Mouse (Mus musculus): ENCODE results near the gene Mlf2.
"Not testable (repeated sequence)": the region's sequence is repeated elsewhere in the genome, so short reads cannot be mapped to it uniquely, and the experiment has no call there.

Mlf2 gene

DNA sequence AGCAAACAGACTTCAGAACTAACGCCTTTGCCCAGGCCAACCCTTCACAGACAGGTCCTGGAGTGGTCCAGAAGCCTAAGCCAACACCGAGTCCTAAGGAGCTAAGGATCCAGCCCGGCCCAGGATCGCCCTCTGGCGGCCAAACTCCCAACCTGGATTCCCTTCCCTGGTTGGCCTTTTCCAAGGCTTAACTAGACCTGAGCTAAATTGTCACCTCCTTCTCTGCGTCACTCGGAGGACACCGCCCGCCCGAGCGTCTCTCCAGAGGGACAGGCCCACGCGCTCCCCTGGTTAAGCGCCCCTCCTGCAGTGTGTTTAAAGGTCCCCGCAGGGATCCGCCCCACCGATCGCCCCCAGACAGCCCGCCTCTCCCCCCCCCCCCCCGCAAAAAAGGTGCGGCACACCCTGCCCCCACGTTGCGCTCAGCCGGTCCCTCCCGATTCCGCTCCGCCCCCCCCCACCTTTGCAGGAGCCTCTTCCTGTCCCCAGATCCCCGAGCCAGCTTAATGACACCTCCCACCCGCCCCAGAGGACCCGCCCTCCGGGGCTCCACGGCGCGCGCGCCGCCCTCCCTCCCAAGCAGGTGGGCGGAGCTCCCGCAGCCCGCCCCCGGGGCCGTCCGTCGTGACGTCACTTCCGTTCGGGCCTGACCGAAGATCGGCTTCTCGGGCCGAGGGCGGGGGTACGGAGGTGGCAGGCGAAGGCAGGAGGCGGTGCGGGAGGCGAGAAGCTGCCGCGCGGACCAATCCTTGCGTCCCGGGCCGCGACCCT lies at the start of gene Mlf2:
Gene Mlf2 (plus strand): TSS at position 633 of the 771 bp plus-strand sequence.
- DNase-seq = peak; percentile 99 to 100

DNA sequence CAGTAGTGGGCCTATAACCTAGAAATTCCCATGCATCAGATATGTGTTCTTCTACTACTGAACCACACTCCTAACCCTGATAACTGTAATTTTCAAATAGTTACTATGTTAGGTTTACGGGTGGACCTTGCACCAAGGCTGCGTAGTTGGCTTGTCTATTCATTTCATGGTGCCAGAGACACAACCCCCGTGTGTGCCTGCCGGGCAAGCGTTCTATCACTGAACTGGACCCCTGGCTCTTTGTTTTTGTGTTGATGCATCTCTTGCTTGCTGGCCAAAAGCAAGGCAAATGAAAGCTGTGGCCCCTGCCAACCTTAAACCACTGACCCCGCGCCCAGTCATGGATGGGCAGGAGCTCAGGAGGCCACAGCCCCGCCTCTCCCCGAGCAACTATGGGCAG lies 49.4 kb upstream of the Mlf2 start:
- DNase-seq = no peak

DNA sequence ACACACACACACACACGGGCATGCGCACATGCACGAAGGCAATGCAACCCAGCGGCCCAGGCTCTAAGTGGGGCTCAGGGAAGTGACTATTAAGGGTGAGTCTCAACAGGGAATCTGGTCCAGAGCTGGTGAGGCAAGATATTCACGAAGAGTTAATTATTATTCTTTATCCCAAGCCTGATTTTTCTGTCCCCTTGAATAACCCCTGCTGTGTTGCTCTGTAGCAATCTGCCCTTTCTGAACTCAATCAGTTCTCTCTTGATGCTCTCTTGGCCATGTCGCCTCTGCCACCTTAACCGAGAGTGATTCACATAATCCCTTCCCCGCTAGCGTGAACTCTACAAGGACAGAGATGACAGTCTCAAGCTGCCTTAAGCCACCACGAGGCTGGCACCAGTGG lies 47.8 kb upstream of the Mlf2 start:
- no peak for DNase-seq

DNA sequence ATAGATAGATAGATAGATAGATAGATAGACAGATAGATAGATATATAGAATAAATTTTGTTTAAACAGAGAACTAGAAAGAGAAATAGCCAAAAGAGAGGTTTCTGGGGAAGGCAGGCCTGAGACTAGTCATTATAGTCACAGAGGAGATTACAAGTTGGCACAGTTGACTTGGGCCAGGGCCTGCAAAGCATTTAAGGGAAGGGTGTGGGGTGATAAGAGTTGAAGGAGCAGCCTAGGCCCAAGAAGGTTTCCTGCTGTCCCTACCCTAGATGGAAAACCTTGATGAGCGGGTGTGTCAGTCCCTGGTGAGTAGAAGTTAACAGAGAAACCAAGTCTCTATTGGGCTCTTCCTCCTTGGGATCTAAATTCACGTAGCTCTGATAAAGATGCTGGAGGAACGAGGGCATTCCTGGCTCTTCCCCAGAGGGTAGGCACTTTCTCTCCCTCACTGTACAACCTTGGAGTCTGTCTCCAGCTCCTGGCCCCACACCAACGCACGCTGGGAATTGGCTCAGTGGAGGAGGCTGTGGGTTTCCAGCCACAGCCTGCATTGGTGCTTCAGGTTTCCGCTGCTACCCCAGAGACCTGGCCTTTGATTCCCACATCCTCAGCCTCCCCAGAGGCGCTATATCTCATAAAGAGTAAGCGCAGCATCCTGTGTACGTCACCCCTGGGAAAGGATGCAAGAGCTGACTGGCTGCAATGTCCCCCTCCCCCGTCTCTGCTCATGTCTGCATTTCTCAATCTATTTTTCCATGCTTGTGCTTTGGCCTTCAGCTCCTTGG lies 46.3 kb upstream of the Mlf2 start:
- DNase-seq = no peak

DNA sequence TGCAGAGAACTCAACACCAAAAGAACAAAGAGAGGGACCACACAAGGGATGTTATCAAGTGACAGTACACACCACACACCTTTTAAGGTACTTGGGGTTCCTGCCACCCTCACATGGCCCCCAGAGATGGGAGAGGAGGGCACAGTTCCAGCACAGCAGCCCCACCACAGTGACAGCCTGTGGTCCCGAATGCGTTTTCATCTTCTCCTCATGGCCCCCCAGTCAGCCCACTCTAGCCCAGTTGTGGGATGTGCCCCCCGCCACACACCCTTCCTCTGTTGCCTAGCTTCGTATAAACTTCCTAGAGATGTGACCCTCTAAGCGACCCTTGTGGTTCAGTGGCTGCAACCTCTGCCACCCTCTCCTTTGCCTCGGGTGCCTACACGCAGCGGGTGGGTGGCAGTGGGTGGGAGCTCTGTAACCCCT lies 45.2 kb upstream of the Mlf2 start:
- no peak for DNase-seq

- no peak for DNase-seq
Measured at GRCm38 (mm10) chr6:124887986-124888385, 43.2 kb upstream of the Mlf2 start, which contains the start of gene Cd4. Gene Cd4, minus strand, starts transcription at chr6:124888221.

DNA sequence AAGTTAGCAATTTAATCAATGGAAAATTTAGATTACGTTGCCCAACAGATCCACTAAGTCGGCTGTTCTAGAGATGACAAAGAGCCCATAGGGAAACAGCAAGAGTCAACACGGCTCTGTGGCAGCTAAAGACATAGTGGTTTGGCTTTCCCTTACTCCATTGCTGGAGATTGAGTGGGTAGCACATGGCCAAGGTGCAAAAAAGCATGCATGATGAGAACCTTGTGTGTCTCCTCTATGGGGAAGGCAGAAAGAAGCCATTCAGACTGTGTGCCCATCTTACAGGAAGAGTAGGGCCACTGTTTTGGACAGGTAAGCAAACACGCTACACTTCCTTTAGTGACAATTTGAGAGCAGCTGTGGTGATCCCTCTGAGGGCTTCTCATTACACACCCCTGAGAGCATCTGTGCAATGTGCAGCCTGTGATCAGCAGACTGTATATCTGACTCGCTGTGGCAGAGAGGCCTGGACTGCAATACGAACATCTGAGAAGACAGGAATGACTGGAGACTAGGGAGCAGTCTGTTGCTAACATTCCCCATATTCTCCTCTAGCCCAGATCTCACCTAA lies 42.5 kb upstream of the Mlf2 start:
- no peak for DNase-seq

- no peak for DNase-seq
Measured at GRCm38 (mm10) chr6:124890997-124891396, 40.2 kb upstream of the Mlf2 start.

GRCm38 (mm10) chr6:124894113-124894512 lies 37.1 kb upstream of the Mlf2 start:
- DNase-seq = not testable (repeated sequence)

- no peak for DNase-seq
Measured at GRCm38 (mm10) chr6:124898359-124898758, 32.8 kb upstream of the Mlf2 start.

DNA sequence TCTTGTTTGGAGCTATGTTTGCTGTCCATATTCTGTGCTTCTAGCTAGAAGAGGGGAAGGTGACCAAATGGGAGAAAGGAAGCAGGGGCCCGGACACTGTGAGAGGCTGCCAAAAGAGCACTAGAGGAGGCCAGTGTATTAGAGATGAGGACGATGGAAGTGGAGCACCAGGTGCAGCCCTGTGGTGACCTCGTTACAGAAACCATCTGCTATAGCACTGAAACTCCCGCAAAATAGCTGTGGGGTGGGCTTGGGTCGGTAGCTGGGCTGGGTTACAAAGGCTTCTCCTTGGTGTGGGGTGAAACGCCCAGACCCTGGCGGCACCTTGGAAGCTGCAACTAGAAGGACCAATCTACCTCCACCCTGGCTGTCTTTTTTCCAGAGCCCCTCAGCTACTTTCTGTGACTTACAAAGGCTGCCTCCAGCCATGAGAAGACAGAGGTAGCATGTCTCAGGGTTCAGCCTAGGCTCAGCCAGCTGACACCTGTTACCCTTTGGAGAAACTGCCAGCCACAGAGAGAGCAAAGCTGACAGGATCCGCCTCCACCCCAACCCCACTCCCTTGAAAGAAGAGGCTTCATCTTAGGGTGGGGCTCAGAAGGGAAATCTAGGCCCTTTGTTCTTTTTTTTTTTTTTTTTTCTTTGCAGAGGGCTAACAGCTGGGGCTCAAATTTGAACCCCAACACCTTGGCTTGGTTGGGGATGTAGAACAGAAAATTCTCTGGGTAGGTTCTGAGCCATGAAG lies 31.0 kb upstream of the Mlf2 start:
- DNase-seq = no peak

DNA sequence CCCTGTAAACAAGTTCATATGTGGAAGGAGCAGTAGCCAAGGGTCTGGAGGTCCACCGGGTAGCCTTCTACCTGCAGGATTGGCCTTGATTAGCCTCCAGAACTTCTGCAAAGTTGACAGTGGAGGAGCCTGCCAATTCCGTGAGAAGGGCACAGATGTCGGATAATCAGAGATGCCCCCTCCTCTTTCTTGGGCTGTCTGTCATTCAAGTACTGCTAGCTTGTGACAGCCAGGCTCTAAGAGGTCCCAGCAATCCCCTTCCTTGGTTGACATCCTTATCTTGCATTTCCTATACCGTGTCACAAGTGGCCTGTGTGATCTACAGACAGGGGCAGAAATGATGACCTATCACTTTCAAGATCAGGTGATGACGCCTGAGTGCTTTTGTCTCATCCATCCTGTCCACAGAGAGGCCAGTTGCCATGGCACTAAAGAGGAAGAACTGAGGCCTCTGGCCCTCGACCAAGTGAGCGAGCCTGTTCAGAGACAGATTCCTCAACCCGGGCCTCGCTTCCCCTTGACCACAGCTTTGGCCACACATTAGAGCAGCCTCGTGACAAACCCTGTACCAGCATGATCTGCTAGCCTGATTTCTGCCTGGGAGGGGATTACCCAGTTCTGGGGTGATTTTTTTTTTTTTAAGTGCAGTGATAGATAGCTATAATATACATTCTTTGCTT lies 30.2 kb upstream of the Mlf2 start:
- peak; percentile 48 to 61 for DNase-seq

- DNase-seq = no peak
Measured at GRCm38 (mm10) chr6:124901851-124902250, 29.3 kb upstream of the Mlf2 start.

DNA sequence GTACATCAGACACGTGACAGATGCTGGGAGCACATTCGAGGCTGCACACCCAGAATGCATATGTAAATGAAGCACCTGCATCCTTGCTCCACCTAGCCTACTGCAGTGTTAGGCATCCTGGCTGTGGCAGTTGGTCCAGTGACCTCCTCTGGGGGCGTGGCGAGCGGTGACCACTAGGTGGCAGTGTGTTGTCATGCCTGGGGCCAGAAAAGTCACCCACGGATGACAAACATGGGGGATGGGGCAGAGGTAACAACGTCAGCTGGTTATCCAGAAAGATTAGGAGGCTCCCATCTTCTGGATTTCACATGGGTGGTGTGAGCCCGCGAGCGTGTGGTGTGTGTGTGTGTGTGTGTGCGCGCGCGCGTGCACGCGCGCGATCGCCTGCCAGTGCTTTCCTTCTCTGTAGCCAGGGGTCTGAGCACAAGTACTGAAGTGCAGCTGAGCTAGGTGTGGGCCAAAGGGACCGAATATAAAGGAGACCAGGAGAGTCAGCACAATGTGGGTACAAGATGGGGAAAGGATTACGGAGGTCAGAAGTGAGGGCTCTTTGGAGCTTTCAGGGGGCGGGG lies 27.5 kb upstream of the Mlf2 start:
- DNase-seq = peak; percentile 92 to 97

- DNase-seq = peak; percentile 77 to 79
Measured at GRCm38 (mm10) chr6:124904161-124904981, 26.8 kb upstream of the Mlf2 start.

DNA sequence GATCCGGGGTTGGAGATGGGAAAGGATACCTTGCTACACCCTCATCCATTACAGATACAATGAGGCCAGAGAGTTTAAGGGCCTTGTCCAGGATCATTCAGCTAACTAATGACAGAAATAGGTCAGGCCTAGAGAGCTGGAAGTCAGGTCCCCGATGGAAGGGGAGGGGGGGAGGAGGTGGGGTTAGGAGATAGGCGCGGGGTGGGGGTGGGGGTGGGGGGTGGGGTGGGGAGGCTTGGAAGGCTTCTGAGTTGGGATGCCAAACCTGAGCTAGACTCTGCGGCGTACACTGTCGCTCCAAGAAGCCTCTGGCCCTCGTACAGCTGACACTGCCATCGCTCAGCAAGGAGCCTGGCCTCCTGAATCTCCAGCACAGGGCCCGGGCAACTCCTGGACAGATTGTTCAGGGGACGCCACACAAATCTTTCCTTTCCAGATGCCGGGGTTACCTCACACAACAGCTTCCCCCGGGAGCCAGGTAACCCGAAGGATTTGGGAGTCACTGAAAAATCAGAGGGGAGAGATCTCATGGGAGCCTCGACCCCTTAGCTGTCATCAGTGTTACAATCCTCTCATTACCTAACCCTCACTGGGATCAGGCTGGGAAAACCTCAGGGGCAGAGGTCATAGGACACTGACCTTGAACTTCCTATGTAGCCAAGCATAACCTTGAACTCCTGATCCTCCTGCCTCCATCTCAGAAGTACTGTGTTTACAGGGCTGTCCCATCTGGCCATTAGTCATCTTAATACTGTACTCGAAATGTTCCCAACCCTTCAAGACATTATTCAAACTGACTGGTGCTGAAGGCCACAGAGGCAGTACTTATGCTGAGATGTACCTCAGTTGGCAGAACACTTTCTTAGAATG lies 26.0 kb upstream of the Mlf2 start:
- DNase-seq = no peak

DNA sequence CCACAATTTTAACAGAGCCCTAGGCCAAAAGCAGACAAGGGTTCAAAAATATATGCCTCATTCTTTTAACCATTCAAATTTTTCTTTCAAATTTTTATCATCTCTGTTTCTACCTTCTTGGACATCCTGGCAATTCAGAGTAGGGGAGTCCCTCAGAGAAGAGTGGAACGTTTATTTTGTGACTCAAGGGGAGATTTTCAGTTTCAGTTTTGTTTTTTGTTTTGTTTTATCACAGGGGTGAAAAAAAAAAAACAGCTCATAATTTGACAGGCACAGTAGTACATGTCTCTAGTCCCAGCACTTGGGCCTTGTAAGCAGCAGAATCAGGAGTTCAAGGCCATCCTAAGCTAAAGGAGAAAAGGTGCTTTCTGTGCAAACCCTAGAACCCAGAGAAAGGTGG lies 23.4 kb upstream of the Mlf2 start:
- no peak for DNase-seq

GRCm38 (mm10) chr6:124910032-124910431 lies 21.2 kb upstream of the Mlf2 start:
- peak in 1 of 2 experiments; percentile 32 for DNase-seq

DNA sequence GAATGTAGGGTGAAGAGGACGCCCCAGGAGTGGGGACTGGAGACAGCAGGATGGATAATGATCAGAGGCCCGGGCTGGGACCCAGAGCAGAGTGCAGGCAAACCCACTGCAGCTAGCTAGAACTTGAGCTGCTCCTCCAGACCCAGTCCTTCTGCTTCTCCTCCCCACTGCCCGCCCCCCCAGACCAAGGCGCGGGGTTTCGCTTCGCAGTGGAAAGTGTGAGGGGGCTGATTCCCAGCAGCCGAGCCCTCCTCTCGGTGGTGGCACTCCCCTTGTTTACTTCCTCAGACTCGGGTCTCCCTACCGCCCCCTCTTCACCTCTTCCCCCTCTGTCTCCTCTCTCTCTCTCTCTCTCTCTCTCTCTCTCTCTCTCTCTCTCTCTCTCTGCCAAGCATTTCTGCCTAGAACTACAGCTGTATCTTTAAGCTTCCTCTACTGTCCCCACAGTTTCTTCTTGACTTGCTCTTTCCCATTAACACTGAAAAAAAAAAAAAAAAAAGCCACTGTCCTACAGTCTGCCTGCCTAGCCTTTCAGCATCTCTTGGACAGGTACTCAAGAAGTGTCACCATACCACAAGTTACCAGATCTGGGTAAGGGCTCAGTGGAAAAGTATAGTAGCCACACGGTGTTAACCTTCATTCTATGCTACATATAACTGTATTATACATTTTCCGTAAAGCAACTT lies 19.5 kb upstream of the Mlf2 start, which contains the start of gene Lag3:
Gene Lag3 (minus strand): TSS at position 173 of the 686 bp plus-strand sequence.
- peak; percentile 25 to 55 for DNase-seq
